14 mouse cellular contexts compared by ENCODE assay signal in the genomic region with DNA sequence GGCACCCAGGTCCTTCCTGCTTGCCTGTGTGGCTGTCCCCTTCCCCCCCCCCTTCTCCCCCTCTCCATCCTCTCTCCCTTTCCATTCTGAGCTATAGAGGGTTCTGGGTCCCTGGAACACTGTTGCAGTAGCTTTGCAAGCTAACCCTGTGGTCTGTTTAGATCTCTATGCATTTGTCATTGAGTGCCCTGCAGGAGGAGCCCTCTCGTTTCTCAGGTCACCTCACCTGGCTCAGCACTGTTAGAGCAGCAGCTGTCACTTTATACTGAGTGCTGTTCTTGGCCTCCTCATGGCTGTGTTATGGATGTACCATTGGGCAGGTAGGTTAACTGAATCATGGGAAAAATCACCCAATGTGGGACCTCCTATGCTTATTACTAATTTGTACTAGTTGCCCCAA.
"Had no signal": no experiment of that assay in that cellular context is flagged by ENCODE, and none has a peak within 500 bp of the region (broad histone marks: within the 10 kb centered on the region; RNA-seq: fewer than 3 reads in every experiment).

No protein-coding gene starts in this region.

- H3K36me3 ChIP-seq: limb, embryonic 12.5 days; liver, embryonic 13.5 days; lung, embryonic 15.5 days; neural tube, embryonic 13.5 days had no signal

- ATAC-seq: hindbrain, embryonic 16.5 days; inflammation-experienced regulatory T-cells, adult 6 months had no signal

- DNase-seq: kidney, adult 2 months; kidney, postnatal 36 days; layer of hippocampus, adult 9-11 months; liver, embryonic 13.5 days; lung, postnatal 36 days; midbrain, embryonic 14.5 days; right cerebral cortex, postnatal 4 days; thymus, adult 18-20 months; thymus, postnatal 14 days had no signal

- H3K4me2 ChIP-seq: limb, embryonic 12.5 days; liver, embryonic 13.5 days; lung, embryonic 15.5 days; neural tube, embryonic 13.5 days had no signal

- H3K4me1 ChIP-seq: limb, embryonic 12.5 days; liver, embryonic 13.5 days; lung, embryonic 15.5 days; neural tube, embryonic 13.5 days had no signal

- H3K27me3 ChIP-seq: liver, embryonic 13.5 days; lung, embryonic 15.5 days; neural tube, embryonic 13.5 days had no signal

- H3K9ac ChIP-seq: limb, embryonic 12.5 days; liver, embryonic 13.5 days; lung, embryonic 15.5 days; neural tube, embryonic 13.5 days had no signal

- H3K27ac ChIP-seq: limb, embryonic 12.5 days; liver, embryonic 13.5 days; lung, embryonic 15.5 days; neural tube, embryonic 13.5 days had no signal

- H3K9me3 ChIP-seq: limb, embryonic 12.5 days; liver, embryonic 13.5 days; lung, embryonic 15.5 days; neural tube, embryonic 13.5 days had no signal

- H3K4me3 ChIP-seq: limb, embryonic 12.5 days; liver, embryonic 13.5 days; lung, embryonic 15.5 days; neural tube, embryonic 13.5 days had no signal
